Mouse (Mus musculus) lung, embryonic 15.5 days (tissue): ENCODE data around the gene Usp1. TPM values are rescaled to one million over a fixed set of nuclear protein-coding genes. Genes with fewer than 3 reads are reported as not detected.

ENCODE experiments used
- polyA plus RNA-seq: library from polyadenylated mRNA; unstranded; fragments of >200 nt; fragmentation: Nextera tagmentation; extraction: Ambion mirVana; gene quantifications from 2 replicates; pipeline ENCODE4 v1.2.1, GENCODE M21; 2015

The Usp1 gene
- polyA plus RNA-seq, 1 experiment from 2014 or later = 106 TPM

Other genes starting within 250 kb of the Usp1 start
- gene L1td1, start 197.1 kb upstream of the Usp1 start, polyA plus RNA-seq = 0.16 TPM in 1 of 2 replicates, not detected in the other
- gene Kank4, start 106.3 kb upstream of the Usp1 start, polyA plus RNA-seq = 3.7 and 3.9 TPM in 2 replicates
- not detected in 2 replicates for gene I0C0044D17Rik, start 100.0 kb upstream of the Usp1 start, polyA plus RNA-seq
- gene Angptl3, start 107.1 kb downstream of the Usp1 start, polyA plus RNA-seq = 1.1 and 1.8 TPM in 2 replicates
- gene Dock7, start 197.1 kb downstream of the Usp1 start, polyA plus RNA-seq = 48.7 and 50.4 TPM in 2 replicates